14 mouse cellular contexts compared by ENCODE assay signal in genomic region chr3:122346600-122346999, GRCm38 (mm10).
"Had no signal": no experiment of that assay in that cellular context is flagged by ENCODE, and none has a peak within 500 bp of the region (broad histone marks: within the 10 kb centered on the region; RNA-seq: fewer than 3 reads in every experiment).

No protein-coding gene starts in this region.

- DNase-seq: kidney, adult 8-10 months; kidney, postnatal 25 days; lung, adult 18-20 months; lung, postnatal 4 days; right cerebral cortex, adult 18-20 months; right cerebral cortex, postnatal 25 days; thymus, adult 2 months; thymus, postnatal 25 days had no signal

- H3K4me1 ChIP-seq: limb, embryonic 12.5 days; midbrain, embryonic 13.5 days had no signal

- H3K36me3 ChIP-seq: limb, embryonic 12.5 days; midbrain, embryonic 13.5 days; neural tube, embryonic 15.5 days had no signal

- H3K4me3 ChIP-seq: layer of hippocampus, adult 2 months; limb, embryonic 12.5 days; midbrain, embryonic 13.5 days; myocyte; neural tube, embryonic 15.5 days had no signal

- H3K9ac ChIP-seq: limb, embryonic 12.5 days; liver, embryonic 14.5 days; midbrain, embryonic 13.5 days; neural tube, embryonic 15.5 days had no signal

- H3K27ac ChIP-seq: layer of hippocampus, adult 2 months; limb, embryonic 12.5 days; liver, embryonic 14.5 days; midbrain, embryonic 13.5 days; neural tube, embryonic 15.5 days had no signal

- H3K27me3 ChIP-seq: limb, embryonic 12.5 days; midbrain, embryonic 13.5 days; neural tube, embryonic 15.5 days had no signal

- H3K4me2 ChIP-seq: limb, embryonic 12.5 days; midbrain, embryonic 13.5 days; neural tube, embryonic 15.5 days had no signal

- H3K9me3 ChIP-seq: midbrain, embryonic 13.5 days; neural tube, embryonic 15.5 days had no signal

- ATAC-seq: midbrain, embryonic 13.5 days had no signal
